Mouse (Mus musculus): ENCODE results near the gene Myof.

The Myof gene

DNA sequence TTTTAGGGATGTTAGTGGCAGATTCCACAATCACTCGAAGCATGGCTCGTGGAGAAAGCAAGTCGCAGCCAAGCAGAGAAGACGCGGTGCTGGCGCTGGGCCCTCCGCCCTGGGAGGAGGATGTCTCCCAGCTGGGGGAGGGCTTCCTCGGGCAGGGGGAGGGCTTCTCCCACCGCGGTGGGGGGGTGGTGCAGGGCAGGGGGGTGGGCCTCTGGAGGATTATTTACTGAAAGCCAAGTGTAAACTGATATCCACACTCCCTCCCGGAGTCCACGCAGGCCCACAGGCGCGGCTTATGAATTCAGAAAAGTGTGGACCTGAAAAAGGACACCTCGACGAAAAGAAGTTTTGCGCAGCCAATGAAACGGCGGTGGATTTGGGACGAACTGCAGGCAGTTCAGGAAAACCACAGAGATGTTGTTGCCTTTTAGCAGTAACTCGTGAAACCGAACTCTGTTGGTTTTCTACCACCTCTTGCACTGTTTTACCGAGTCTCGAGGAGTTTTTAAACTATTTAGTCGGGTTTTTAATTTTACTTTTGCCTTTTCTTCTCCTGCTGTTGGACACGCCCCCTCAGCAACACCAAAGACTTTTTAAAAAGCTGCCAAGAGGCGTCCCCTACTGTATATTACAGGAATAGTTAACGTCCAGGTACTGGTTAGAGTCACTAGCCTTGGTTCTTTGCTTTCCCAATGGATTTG lies at the start of gene Myof:
Gene Myof (minus strand): TSS at position 297 of the 701 bp plus-strand sequence.
- DNase-seq (ENCODE audit: low spot score), result peak; percentile 80

DNA sequence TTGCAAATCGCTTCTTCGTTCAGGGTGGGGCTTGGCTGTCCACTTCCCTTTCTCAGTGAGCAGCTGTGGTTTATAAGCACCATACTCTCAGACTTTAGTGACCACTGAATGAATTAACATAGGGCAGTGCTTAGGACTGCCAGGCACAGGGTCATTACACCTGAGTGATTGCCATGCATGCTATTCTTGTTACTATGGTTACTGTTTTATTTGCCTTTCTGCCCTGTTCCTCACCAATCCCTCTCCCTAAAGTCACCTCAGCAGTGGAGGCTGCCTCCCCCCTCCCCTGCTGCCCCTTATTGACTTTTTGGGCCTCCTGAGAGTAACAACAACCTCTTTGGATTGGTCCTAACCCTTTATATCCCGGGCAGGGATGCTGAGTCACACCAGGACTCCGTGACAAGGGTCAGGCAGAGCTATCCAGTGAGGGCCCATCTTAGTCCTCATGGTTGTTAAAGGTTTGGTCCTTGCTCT lies 48.2 kb upstream of the Myof start:
- DNase-seq (ENCODE audit: low spot score), result no peak

DNA sequence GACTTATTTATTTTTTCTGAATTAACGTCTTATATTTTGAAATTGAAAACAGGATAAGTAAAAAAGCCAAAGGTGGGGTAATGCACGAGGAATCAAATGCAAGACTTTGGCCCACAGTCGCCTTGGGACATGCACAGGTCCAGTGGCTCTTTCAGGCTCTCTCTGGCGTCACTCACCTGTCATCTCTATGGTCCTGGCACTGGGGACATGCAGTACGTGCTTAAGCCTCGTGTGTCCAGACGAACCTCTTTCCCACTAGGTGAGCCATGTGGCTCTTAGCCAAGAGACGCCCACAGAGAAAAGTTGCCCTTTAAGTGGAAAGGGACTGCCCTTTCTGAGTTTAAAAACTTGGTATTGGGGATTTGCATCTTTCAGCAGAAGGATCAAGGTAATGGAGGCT lies 46.0 kb upstream of the Myof start:
- DNase-seq (ENCODE audit: low spot score), result no peak

DNA sequence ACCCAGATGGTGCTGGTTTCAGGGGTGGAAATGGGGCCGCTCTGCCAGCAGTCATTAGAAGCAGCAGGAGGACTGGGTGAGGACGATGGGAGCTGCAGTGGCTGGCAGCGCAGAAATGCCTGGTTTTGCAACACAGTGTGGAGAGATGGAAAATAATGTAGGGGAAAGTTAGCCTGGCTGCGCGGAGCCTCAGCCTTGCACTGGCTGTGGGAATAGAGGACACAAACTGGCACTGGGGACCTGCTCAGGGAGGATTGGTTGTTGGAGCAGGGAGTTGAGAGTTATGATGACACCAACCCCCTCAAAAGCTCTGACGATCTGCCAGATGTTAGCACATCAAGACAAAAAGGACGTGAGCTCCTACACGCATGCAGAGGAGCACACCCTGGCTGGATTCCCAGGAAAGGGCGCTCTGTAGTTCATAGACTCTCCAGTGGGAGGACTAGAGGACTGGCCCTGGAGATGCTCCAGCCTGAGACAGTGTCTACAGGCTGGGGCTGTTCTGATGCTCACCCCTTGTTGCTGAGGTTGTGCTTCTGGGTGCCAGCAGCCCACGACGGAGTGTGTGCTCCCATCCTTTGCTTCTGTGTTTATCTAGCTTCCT lies 43.7 kb upstream of the Myof start:
- peak; percentile 98 for DNase-seq (ENCODE audit: low spot score)

DNA sequence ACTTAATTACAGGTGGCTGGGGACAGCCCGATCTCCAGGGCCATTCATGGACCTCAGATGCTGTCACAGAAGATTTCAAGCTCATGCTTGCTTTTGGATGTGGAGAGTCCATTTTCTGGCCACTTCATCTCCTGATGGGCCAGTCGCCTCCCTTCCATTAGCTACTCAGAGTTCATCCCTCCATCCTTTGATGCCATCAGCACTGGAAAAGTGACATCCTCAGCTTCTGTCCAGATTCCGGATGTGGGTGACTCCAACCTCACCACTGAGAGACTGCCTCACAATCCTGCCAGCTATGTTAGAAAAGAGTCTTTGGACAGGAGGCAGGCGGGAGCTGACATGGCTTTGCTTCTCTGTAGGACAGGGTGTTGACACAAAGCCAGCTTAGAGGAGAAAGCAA lies 42.5 kb upstream of the Myof start:
- no peak for DNase-seq (ENCODE audit: low spot score)

DNA sequence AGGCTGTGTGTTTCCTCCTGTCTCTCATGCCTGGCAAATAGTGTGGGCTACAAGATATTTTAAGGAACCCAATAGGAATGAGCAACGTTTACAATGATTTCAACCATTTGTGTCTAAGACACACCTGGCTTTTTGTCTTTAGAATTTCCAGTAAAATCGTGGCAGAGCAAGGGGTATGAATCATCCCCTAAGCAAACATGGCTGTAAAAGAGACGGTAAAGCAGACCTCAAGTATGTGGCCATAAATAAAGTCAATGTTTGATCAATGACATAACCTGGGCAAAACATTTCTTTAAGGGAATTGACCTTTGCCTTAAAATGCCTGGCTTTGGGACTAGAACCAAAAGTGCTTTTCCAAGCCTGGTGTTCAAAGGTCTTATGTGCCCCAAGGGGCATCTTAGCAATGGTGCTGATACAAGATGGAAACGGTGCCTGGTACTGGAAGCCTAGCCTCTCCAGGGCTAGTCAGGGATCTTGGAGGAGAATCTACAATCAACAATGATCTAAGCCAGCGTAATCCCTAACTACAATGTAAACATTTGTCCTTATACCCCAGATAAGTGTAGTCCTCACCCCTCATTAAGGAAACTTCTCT lies 39.7 kb upstream of the Myof start:
- DNase-seq (ENCODE audit: low spot score), result no peak

DNA sequence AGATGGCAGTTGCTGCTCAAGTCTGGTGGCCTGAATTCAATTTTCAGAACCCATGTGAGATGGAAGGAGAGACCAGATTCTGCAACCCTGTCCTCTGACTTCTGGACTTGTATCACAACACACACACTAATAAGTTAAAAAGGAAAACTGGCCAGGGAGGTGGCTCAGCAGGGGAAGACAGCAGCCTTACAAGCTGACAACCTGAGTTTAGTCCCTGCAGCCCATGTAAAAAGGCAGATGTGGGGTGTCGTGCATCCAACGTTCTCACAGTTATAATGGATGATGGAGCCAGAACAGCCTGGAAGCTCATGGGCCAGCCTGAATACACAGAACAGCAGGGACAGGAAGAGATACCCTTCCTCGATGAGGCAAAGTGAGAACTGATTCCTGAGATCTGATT lies 38.0 kb upstream of the Myof start:
- DNase-seq (ENCODE audit: low spot score), result no peak

DNA sequence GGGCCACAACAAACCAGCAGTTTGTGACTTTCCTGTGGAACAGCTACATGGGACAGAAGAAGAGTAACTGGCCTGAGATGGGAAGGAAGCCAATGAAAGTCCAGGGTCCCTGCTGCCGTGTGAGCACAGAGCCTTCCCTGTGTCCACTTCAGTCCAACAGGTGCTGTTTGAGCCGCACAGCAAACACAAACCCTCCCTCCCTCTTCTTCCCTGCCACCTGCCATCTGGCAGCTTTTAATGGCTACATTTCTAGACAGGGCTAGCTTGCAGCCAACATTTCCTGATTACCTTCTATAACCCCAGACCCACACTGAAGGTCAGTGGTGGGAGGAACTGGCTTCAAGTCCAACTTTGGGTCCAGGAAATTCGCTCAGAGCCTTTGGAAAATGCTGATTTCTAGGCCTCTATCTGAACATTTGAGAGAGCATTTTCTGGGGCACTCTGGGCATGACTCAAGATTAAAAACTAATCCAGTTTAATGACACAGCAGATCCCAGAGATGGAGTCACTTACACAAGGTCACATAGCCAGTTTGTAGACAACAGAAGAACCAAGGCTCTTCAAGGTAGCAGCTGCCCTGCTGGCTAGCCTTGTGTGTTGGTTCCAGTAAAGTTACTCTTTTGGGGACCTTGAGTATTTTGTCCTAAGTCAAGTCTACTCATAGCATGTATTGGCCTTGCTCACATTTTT lies 34.6 kb upstream of the Myof start:
- DNase-seq (ENCODE audit: low spot score), result no peak

DNA sequence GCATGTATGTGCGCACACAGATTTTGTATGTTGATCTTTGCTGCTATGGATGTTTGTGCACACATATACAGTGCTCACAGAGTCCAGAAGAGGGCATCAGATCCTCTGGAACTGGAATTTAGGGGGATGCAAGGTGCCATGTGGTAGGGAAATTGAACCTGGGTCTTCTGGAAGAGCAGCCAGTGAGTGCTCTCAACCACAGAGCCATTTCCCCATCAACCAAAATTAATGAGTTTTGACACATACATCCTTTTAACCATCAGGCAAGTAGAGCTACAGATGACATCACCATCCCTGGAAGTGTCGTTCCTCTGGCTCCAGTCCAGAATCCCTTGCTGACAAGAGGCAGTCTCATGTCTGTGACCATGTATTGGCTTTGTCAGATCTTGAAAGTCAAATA lies 32.9 kb upstream of the Myof start:
- no peak for DNase-seq (ENCODE audit: low spot score)

DNA sequence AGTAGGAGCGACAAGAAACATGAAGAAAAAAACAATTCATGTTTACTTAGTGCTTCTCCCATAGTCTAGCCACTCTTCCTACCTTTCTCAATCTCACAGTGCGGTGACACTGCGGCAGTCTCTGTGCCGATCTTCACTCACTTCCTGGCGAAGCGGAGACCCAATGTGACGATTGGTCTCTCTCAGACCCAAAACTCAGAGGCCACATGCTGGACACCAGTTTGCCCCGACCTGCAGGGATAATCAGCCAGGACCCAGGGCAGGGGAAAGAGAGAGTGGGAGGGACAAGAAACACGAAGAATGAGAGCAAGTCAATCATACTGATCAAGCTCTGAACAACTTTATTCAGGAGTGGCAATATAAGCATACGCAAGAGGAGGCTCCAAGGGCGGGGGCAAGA lies 31.7 kb upstream of the Myof start:
- DNase-seq (ENCODE audit: low spot score), result no peak

DNA sequence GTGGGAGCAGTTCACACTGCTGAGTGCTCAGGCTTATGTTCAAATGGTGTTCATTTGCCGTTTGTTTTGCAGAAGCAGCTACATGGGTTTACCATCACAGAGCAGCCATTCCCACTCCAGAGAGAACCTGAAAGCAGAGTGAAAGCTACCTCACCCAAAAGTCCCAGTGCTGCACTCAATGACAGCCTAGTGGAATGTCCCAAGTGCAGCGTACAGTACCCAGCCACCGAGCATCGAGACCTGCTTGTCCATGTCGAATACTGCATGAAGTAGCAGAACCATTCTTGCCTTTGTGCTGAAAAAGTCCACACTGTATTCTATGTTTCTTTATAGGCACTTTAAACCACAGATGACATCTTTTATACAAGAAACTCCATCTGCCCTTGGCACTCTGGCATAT lies 29.8 kb upstream of the Myof start:
- no peak for DNase-seq (ENCODE audit: low spot score)

DNA sequence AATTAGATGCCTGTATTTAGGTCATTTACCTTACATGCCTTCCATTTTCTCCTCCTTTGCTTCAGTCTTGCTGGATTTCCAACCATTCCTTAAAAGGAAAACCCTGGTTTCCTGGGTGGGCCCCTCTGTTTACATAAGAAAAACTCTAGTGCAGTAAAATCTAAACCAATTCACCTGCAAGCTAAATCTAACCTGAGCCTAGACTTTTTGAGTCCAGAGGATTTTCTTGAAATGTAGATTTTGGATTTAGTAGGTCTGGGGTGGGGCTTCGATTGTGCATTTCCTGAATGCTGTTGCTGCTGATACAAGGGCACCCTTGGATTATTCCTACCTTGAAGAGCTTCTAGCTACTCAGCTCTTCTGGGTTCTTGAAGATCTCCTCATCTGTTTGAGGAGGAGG lies 20.7 kb upstream of the Myof start:
- DNase-seq (ENCODE audit: low spot score), result no peak

DNA sequence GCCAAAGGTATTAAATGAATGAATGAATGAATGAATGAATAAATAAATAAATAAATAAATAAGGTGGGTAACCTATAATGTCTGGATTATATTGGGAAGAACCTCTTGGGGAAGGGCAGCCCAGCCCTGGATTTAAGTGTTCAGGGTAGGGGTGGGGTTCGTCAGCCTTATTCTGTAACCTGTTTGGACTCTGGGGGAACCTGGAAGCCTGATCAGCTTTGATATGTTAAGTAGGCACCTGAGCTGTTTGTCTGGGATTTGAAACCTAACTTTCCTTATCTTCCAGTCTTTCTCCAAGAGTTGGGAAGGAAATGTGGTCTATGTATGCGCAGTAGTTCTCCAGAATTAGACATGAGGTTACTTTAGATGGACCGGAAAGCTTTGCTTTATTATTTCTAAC lies 19.8 kb upstream of the Myof start:
- DNase-seq (ENCODE audit: low spot score), result no peak

DNA sequence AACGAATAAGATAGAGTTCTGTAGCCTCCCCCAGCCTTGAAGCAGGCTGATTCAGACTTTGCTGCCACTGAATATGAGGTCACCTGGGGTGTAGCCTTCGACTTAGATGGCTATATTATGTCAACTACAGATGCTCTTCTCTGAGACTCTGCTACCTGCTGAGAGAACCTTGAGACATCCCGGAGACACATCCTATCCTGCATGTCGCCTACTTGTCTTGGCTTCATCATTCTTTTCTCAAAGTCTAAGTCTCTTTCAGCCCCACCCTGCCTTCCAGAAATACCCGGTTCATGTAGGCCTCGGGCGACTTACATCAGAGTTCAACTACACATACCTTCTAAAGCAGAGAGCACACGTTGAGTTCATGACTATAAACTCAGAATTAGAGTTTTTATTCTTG lies 13.6 kb upstream of the Myof start:
- DNase-seq (ENCODE audit: low spot score), result no peak

DNA sequence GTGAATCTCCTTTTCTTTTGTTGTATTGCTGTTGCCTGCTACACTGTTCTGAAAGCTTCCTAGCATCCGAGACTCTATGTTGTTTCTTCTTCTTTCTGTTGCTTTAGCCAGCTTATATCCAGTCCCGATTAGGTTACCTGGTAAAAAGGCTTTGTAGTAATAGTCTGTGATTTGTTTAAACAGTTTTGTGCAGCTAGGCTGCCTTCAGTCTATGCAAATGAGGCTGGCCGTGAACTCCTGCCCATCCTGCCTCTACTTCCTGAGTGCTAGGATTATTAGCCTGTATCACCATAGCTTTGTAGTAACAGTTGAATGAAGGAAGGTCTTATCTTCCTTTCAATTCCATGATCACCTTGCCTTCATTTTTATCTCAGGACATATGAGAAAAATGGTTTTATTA lies 12.9 kb upstream of the Myof start:
- no peak for DNase-seq (ENCODE audit: low spot score)

DNA sequence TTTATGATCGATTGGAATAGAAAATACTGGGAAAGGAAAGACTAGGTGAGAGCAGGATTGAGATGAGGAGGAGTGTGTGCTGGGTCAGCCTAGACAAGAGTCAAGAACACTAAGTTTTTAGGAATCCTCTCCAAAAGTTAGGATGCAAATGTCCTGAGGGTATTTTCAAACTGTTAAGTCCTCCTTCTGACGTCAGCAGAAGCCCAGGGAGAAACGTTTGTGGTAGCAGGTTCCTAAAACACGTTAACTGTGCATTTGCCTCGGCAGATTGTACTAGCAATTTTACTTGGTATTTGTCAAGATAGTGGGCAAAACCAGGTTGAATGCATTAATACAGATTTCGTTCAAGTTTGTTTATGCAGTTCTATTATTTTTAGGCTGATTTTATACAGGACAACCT lies 12.4 kb upstream of the Myof start:
- no peak for DNase-seq (ENCODE audit: low spot score)

DNA sequence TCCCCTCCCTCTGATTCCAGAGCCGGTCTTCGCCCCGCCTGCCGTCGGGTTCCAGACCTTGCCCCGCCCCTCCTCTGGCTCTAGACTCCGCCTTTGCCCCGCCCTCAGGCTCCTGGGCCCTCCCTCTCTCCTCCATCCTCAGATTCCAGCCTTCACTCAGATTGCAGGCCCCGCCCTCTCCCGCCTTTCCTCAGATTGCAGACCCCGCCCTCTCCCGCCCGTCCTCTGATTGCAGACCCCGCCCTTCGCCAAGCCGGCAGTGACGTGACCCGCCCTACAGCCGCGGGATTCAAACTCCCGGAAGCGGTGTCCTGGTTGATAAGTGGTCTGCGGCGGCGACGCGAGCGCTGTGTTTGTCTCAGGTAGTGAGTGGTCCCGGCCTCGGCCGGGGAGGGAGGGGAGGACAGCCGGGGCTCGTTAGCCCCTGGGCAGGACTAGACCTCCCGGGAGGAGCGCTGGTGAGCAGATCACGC lies 11.4 kb upstream of the Myof start, which contains the start of gene Cep55:
Gene Cep55 (plus strand): TSS at position 292 of the 473 bp plus-strand sequence.
- peak; percentile 99 for DNase-seq (ENCODE audit: low spot score)

DNA sequence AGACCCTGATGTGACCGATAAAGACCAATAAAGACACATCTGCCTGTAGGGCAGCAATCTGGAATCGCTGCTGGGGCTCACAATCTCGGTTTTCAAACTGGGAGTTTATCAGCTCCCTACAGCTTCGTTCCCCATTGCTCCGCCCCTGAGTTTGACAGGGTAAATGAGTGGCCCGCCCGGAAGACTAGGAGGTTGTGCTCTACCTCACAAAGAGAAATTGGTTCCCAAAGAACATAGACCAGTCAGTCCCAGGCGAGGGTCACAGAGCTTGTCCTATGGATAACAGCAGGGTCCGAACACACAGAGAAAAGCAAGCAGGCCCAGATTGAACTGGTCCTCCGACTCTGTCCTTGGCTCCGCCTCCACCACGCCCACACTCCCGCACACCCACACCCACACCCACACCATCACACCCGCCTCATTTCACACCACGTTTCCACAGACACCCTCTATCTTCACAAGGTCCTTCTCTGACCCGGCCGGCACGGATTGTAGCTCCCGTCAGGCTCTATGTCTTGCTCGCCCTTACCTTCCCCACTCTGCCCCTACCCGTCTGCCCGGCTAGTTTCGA lies 10.9 kb upstream of the Myof start:
- peak; percentile 90 for DNase-seq (ENCODE audit: low spot score)

DNA sequence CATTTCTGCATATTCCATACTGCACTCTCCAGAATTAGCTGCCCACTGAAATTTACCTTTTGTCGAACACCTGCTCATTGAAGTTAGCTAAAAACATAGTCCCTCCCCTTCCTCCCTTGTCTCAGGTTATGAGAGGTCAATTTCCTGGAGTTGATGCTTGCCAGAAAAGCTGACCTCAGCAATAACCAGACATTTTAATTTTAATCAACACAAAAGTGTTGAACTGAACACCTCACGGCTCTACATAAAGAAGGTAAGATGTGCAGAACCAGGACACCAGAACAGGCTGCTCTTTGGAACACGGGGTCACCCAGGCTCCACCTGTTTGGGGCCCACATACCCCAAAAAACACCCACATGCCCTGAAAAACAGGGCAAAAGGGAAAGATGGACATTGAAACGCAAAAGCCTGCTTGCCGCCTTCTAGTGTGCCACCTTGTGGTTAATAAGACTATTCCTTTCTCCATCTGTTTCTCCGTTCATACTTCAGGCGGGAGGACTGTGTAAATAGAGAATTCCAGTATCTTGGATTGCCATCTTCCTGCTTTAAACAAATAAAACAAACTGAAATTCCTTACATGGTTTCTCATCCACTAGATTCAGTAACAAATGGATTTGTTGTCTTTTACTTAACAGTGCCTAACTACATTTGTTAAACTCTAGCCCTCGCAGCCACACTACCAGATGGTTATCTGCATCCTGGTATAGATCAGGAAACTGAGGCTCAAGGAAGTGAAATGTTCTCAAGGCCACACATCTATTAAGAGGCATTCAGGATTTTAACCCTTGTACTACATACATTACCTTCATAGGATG lies 10.1 kb upstream of the Myof start:
- peak; percentile 67 for DNase-seq (ENCODE audit: low spot score)

DNA sequence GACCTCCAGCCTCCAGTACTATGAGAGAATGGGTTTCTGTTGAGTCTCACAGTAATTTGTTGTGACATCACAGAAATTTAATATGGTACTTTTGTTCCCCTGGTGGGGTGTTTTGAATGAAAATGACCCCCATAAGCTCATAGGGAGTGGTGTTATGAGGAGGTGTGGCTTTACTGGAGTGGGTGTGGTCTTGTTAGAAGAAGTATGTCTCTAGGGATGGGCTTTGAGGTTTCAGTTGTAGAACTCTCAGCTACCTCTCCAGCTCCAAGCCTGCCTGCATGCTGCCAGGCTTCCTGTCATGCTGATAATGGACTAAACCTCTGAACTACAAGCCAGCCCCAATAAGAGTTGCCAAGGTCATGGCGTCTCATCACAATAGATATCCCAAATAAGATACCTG lies 6.3 kb upstream of the Myof start:
- no peak for DNase-seq (ENCODE audit: low spot score)

DNA sequence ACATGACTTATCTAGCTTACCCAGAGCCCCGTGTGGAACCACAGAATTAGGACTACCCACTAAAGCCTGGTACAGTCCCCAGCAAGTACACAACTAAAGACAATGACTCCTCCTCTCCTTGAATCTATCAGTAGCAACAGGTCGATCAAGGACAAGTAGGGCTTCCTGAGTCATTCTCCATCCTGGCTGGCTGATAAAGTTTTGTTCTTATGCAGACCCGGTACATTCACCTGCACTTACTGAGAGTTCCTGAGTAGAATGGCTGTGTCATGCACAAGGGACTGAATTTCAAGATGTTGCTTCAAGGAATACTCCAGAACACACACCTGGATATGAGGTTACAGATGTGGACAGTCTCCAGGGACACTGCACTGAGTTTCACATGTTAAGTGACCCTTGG lies 1.8 kb upstream of the Myof start:
- no peak for DNase-seq (ENCODE audit: low spot score)

Measured in adipocyte (in vitro differentiated cells).